Mouse (Mus musculus) MEL (cell line): Measurements from ENCODE around the gene Pabpn1l. TPM values are rescaled to one million over a fixed set of nuclear protein-coding genes. Genes with fewer than 3 reads are reported as not detected.

Source experiments
- DNase-seq: peaks from one replicate; pipeline ENCODE4 v3.0.0; 2011; ENCODE audit warnings: low read depth, low spot score
- H3K27ac ChIP-seq: 2 replicates; pipeline ENCODE4 v1.5.1; 2012; ENCODE audit warnings: low read depth, mild to moderate bottlenecking, control low read depth, low read length, moderate library complexity; ENCODE audit not compliant: control insufficient read depth
- H3K27me3 ChIP-seq, 2 experiments: fragments of 150-350 bp in 1 of 2; sonication (generic) in 1 of 2; 2 replicates each; pipeline ENCODE4 v1.6.1; 2012; ENCODE audit warnings: low read length in 2 of 2, mild to moderate bottlenecking in 2 of 2, improper control_type of control experiment in 1 of 2, moderate library complexity in 1 of 2; ENCODE audit not compliant: insufficient read depth in 2 of 2, control insufficient read depth in 1 of 2
- H3K36me3 ChIP-seq, 2 experiments: 2 replicates each; pipeline ENCODE4 v1.6.1; 2012 to 2014; ENCODE audit warnings: low read length in 2 of 2, improper control_type of control experiment in 1 of 2, inconsistent platforms in 1 of 2, mild to moderate bottlenecking in 1 of 2; ENCODE audit not compliant: insufficient read depth in 2 of 2, control insufficient read depth in 1 of 2
- H3K4me1 ChIP-seq, 2 experiments: fragments of 150-350 bp in 1 of 2; sonication (generic) in 1 of 2; 2 replicates each; pipeline ENCODE4 v1.6.1; 2012; ENCODE audit warnings: low read length in 2 of 2, improper control_type of control experiment in 1 of 2, mild to moderate bottlenecking in 1 of 2; ENCODE audit not compliant: insufficient read depth in 2 of 2, control insufficient read depth in 1 of 2
- H3K4me3 ChIP-seq, 2 experiments: fragments of 150-350 bp in 1 of 2; sonication (generic) in 1 of 2; 2 replicates each; pipeline ENCODE4 v1.5.1; 2012; ENCODE audit warnings: low read depth in 2 of 2, low read length in 2 of 2, mild to moderate bottlenecking in 2 of 2, moderate library complexity in 2 of 2, control low read depth in 1 of 2, improper control_type of control experiment in 1 of 2; ENCODE audit not compliant: control insufficient read depth in 1 of 2, insufficient read depth in 1 of 2
- H3K79me2 ChIP-seq: 2 replicates; pipeline ENCODE4 v1.6.1; 2012; ENCODE audit warnings: mild to moderate bottlenecking, low read length, moderate library complexity; ENCODE audit not compliant: control insufficient read depth, poor library complexity, insufficient read depth
- H3K9ac ChIP-seq: 2 replicates; pipeline ENCODE4 v1.6.1; 2012; ENCODE audit warnings: low read depth, mild to moderate bottlenecking, control low read depth, low read length, moderate library complexity; ENCODE audit not compliant: control insufficient read depth, poor library complexity, severe bottlenecking
- H3K9me3 ChIP-seq: fragments of 150-350 bp; sonication (generic); replicated peaks from 2 replicates; pipeline ENCODE4 v1.6.1; 2012; ENCODE audit warnings: mild to moderate bottlenecking, low read length, improper control_type of control experiment, moderate library complexity; ENCODE audit not compliant: insufficient read depth
- CHD1 ChIP-seq: IDR thresholded peaks from 2 replicates; pipeline ENCODE4 v1.6.1; 2012; ENCODE audit warnings: low read depth, mild to moderate bottlenecking, inconsistent platforms, low read length, improper control_type of control experiment
- CHD2 ChIP-seq: IDR thresholded peaks from 2 replicates; pipeline ENCODE4 v1.6.1; 2011; ENCODE audit warnings: low read length, improper control_type of control experiment
- E2F4 ChIP-seq: IDR thresholded peaks from 2 replicates; pipeline ENCODE4 v1.6.1; 2011; ENCODE audit warnings: low read depth, low read length, improper control_type of control experiment, borderline replicate concordance
- EP300 ChIP-seq, 2 experiments: IDR thresholded peaks; 2 replicates each; pipeline ENCODE4 v1.6.1; 2011; ENCODE audit warnings: improper control_type of control experiment in 2 of 2, low read length in 2 of 2, low read depth in 1 of 2, mild to moderate bottlenecking in 1 of 2
- ETS1 ChIP-seq: IDR thresholded peaks from 2 replicates; pipeline ENCODE4 v1.6.1; 2012; ENCODE audit warnings: low read depth, mild to moderate bottlenecking, inconsistent platforms, low read length, improper control_type of control experiment, moderate library complexity
- GATA1 ChIP-seq: IDR thresholded peaks from 2 replicates; pipeline ENCODE4 v1.6.1; 2011; ENCODE audit warnings: low read depth, low read length, improper control_type of control experiment
- HCFC1 ChIP-seq: IDR thresholded peaks from 2 replicates; pipeline ENCODE4 v1.6.1; 2012; ENCODE audit warnings: low read depth, mild to moderate bottlenecking, inconsistent platforms, low read length, improper control_type of control experiment, moderate library complexity
- KAT2A ChIP-seq: conservative IDR thresholded peaks from 2 replicates; pipeline ENCODE4 v1.6.1; 2012; ENCODE audit warnings: low read depth, low read length, improper control_type of control experiment, inconsistent platforms
- MAFK ChIP-seq: IDR thresholded peaks from 2 replicates; pipeline ENCODE4 v1.6.1; 2011; ENCODE audit warnings: low read depth, mild to moderate bottlenecking, low read length, improper control_type of control experiment, borderline replicate concordance
- MAX ChIP-seq: IDR thresholded peaks from 2 replicates; pipeline ENCODE4 v1.6.1; 2011; ENCODE audit warnings: low read length, improper control_type of control experiment
- MEF2A ChIP-seq: IDR thresholded peaks from 2 replicates; pipeline ENCODE4 v1.6.1; 2014; ENCODE audit warnings: low read depth, mild to moderate bottlenecking, inconsistent platforms, low read length, improper control_type of control experiment; ENCODE audit not compliant: poor library complexity, insufficient replicate concordance, severe bottlenecking; ENCODE audit errors: extremely low read depth
- MXI1 ChIP-seq: IDR thresholded peaks from 2 replicates; pipeline ENCODE4 v1.6.1; 2011; ENCODE audit warnings: mild to moderate bottlenecking, low read depth, low read length, improper control_type of control experiment
- NELFE ChIP-seq: IDR thresholded peaks from 2 replicates; pipeline ENCODE4 v1.6.1; 2011; ENCODE audit warnings: low read depth, low read length, improper control_type of control experiment
- RAD21 ChIP-seq: IDR thresholded peaks from 2 replicates; pipeline ENCODE4 v1.6.1; 2011; ENCODE audit warnings: mild to moderate bottlenecking, low read depth, low read length, improper control_type of control experiment
- RCOR1 ChIP-seq: IDR thresholded peaks from 2 replicates; pipeline ENCODE4 v1.6.1; 2012; ENCODE audit warnings: low read depth, mild to moderate bottlenecking, inconsistent platforms, low read length, improper control_type of control experiment
- TAL1 ChIP-seq: IDR thresholded peaks from 2 replicates; pipeline ENCODE4 v1.6.1; 2012; ENCODE audit warnings: mild to moderate bottlenecking, inconsistent platforms, low read length, moderate library complexity, mixed read lengths
- TCF12 ChIP-seq: IDR thresholded peaks from 2 replicates; pipeline ENCODE4 v1.6.1; 2014; ENCODE audit warnings: low read depth, mild to moderate bottlenecking, inconsistent platforms, low read length, improper control_type of control experiment, moderate library complexity
- UBTF ChIP-seq: IDR thresholded peaks from 2 replicates; pipeline ENCODE4 v1.6.1; 2012; ENCODE audit warnings: low read depth, mild to moderate bottlenecking, inconsistent platforms, low read length, improper control_type of control experiment, moderate library complexity, borderline replicate concordance; ENCODE audit not compliant: insufficient read depth
- ZC3H11A ChIP-seq: IDR thresholded peaks from 2 replicates; pipeline ENCODE4 v1.6.1; 2012; ENCODE audit warnings: low read depth, mild to moderate bottlenecking, inconsistent platforms, low read length, improper control_type of control experiment
- ZMIZ1 ChIP-seq: IDR thresholded peaks from 2 replicates; pipeline ENCODE4 v1.6.1; 2012; ENCODE audit warnings: low read depth, mild to moderate bottlenecking, inconsistent platforms, low read length, improper control_type of control experiment, moderate library complexity
- ZNF384 ChIP-seq: IDR thresholded peaks from 2 replicates; pipeline ENCODE4 v1.6.1; 2012; ENCODE audit warnings: low read depth, mild to moderate bottlenecking, inconsistent platforms, low read length, improper control_type of control experiment
- polyA plus RNA-seq, 2 experiments: library from polyadenylated mRNA; stranded (reverse) in 1 of 2; unstranded in 1 of 2; fragments of >175 nt in 1 of 2; fragments of >200 nt in 1 of 2; gene quantifications; 2 replicates each; pipeline versions ENCODE4 v1.2.1 to v1.2.4; 2012; ENCODE audit warnings: low replicate concordance in 2 of 2, low read depth in 1 of 2; ENCODE audit not compliant: insufficient read length in 2 of 2, insufficient read depth in 1 of 2, missing spikeins in 1 of 2
- total RNA-seq: library from RNA; depleted of rRNA; stranded (reverse); fragments of 300-350 nt; gene quantifications from 2 replicates; pipeline ENCODE4 v1.2.3, GENCODE M21; 2012

The Pabpn1l gene
- total and polyA plus RNA-seq, 3 experiments: 0.15 TPM; not detected in 2

DNA sequence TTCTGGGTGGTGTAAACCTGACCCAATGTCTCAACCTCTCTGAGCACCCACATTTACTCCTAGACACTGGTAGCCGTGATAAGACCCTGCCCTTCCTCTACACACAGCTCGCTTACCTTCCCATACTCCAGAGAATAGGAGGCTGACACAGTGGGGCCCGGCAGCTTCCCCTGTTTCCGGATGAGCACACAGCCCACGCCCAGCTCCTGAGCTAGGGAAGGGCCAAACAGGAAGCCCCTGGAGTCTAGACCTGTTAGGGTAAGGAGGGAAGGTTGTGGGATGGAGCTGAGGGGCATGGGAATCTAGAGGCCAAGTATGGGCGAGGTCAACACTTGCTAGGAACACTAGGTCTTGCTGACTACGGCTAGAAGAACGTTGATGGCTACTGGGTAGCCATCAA is 47.3 kb downstream of the Pabpn1l start:
- peaks cover 4 to 10% of the 10 kb centered on the region in 2 experiments; a peak in 3 of 4 replicates for H3K4me1 ChIP-seq
- no peaks in the 10 kb centered on the region for H3K9me3 ChIP-seq
- H3K9ac ChIP-seq: peak overlapping the region; percentile 92
- H3K4me3 ChIP-seq: peak overlapping the region; percentile 80 to 89
- H3K79me2 ChIP-seq: peaks cover 13% of the 10 kb centered on the region
- H3K27me3 ChIP-seq: no peaks in the 10 kb centered on the region
- TF ChIP-seq RCOR1: no peak
- TF ChIP-seq ZMIZ1: no peak
- TF ChIP-seq UBTF: no peak
- TF ChIP-seq MAFK: no peak
- no peak for TF ChIP-seq CHD2
- no peak for TF ChIP-seq ETS1
- TF ChIP-seq TAL1: no peak
- TF ChIP-seq ZC3H11A: no peak
- no peak for TF ChIP-seq NELFE
- TF ChIP-seq MXI1: no peak
- TF ChIP-seq RAD21: no peak
- TF ChIP-seq E2F4: no peak
- TF ChIP-seq MEF2A: no peak
- TF ChIP-seq EP300 (IDR thresholded peaks at IDR 0.05; ENCODE audit: low read depth in 1 of 2, low read length in 2 of 2): no peak
- TF ChIP-seq ZNF384: no peak
- no peak for TF ChIP-seq KAT2A
- no peak for TF ChIP-seq GATA1
- no peak for TF ChIP-seq HCFC1
- no peak for TF ChIP-seq TCF12
- no peak for TF ChIP-seq MAX
- peaks cover 0 to 10% of the 10 kb centered on the region in 2 experiments; a peak in 2 of 4 replicates for H3K36me3 ChIP-seq
- H3K27ac ChIP-seq: peak overlapping the region; percentile 64
- peak; percentile 49 for DNase-seq

DNA sequence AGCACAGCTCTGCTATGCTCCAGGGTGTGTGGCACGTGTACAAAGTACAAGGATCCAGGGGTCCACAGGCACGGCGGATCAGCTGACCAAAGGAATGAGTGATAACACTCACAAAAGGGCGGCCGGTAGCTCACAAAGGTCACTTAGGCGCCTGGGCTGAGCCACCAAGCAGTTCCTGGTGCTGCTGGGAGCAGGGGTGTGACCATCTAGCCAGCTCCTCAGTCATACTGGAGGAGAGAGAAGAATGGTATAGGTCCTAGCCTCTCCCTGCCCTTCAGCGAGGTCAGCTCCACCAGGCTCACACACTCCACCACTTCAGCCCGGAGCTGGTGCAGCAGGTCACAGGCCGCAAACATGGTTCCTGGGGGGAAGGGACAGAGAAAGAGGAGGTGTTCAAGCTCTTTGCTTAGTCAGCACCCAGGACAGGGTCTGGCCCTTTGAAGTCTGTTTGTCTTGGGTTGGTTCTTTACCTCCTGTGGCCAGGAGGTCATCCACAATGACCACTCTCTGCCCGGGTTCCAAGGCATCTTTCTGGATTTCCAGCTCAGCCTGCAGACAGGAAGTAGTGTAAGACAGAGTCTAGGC is 47.8 kb downstream of the Pabpn1l start:
- Histone ChIP-seq H3K9ac (peak overlapping the region; percentile 92), H3K4me3 (peak overlapping the region; percentile 80 to 89), H3K79me2 (peaks cover 18% of the 10 kb centered on the region), H3K36me3 (peaks cover 0 to 10% of the 10 kb centered on the region in 2 experiments; a peak in 2 of 4 replicates), H3K9me3 (no peaks in the 10 kb centered on the region), H3K4me1 (peaks cover 4 to 10% of the 10 kb centered on the region in 2 experiments; a peak in 3 of 4 replicates), H3K27ac (peak overlapping the region; percentile 64), H3K27me3 (no peaks in the 10 kb centered on the region)
- peak; percentile 25 for DNase-seq
- TF ChIP-seq MAFK: peak; percentile 43; the same call in 1 of the 2 replicates
- TF ChIP-seq ZMIZ1: 0 out of 2 replicates have a peak, but pooled peaks have one; percentile 28
- no peak for TF ChIP-seq KAT2A
- TF ChIP-seq CHD1: no peak
- peak; percentile 13; the same call in 1 of the 2 replicates for TF ChIP-seq NELFE
- TF ChIP-seq TAL1: no peak
